Mouse (Mus musculus) c-Kit-negative CD71-positive TER-119-positive erythroid progenitor cells, embryonic 14.5 days (primary cell): ENCODE measurements around the gene Jund.

Source experiments
- DNase-seq: peaks from one replicate; pipeline ENCODE4 v3.0.0-alpha.2; 2013; ENCODE audit warnings: low read depth, low spot score

The Jund gene

GRCm38 (mm10) chr8:70674716-70675115 is 24.0 kb upstream of the Jund start:
- no peak for DNase-seq

DNA sequence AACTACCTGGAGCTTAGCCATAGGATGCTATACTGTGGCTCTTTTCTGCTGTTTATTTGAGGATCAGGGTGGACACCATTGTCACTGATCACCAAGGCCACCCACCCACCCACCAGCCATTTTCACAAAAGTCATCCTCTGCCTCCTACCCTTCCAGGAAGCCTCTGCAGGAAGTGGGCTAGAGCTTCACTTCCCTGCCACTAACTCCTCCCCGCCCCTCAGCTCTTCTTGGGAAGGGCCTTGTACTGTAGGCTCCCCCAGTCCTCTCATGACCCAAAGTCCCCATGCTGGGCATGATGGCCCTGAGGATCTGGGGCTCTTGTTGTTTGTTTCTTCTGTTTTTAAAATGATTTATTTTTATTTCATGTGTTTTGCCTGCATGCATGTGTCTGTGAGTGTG is 23.4 kb upstream of the Jund start:
- no peak for DNase-seq

DNA sequence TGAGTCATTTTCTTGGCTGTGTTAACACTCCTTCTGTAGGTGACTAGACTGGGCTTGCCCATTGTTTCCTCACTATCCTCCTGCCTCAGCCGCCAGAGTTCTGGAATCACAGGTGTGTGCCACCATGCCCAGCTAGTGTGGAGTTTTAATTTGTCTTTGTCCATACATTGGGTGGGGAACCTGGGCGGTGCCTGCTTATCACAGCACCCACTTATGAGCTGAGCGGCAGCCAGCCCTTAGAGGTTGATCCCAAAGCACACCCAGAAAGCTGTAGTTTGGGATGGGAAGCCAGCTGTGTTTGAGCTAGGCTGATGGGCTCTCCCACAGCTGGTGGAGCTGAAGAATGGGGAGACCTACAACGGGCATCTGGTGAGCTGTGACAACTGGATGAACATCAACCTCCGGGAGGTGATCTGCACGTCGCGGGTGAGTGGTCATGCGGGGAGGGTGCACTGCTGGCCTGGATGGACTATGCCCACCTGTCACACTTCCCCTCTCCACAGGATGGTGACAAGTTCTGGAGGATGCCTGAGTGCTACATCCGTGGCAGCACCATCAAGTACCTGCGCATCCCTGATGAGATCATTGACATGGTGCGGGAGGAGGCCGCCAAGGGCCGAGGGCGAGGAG is 21.2 kb upstream of the Jund start:
- no peak for DNase-seq

DNA sequence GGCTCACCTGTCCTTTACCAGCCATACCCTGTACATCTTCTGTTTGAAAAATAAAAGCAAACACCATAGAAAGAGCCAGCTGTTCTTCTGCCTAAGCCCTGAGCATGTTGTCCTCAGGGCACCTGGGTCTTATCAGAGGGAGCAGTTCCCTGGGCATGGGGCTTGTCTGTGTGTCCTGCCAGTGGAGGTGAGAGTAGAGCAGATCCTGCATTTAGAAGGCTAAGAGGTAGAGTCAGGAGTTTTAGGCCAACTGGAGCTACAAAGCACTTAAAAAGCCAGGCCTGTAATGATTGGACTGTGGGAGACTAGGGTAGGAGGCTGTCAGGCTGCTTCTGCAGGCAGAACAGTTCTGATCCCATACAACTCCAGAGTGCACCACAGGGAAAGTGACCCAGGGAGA is 20.1 kb upstream of the Jund start:
- DNase-seq, result no peak

GRCm38 (mm10) chr8:70679404-70679803 is 19.3 kb upstream of the Jund start:
- DNase-seq, result no peak

DNA sequence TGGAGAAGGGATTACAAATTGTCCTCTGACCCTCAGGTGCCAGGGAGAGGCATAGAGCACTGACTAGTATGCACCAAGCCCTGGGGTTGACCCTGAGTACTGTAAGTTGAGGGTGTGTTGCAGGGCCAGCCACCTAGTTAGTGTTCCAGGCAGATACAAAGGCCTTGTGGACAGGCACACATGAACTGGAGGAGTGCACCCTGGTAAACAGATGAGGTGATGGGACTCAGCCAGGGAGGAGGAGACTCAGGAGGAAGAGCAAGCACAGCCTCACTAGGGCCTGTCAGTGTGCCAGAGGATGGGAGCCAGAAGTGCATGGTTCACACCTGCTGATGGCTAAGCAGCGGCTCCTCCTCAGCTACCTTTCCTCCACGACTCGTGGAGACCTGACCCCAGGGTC is 18.7 kb upstream of the Jund start:
- no peak for DNase-seq

DNA sequence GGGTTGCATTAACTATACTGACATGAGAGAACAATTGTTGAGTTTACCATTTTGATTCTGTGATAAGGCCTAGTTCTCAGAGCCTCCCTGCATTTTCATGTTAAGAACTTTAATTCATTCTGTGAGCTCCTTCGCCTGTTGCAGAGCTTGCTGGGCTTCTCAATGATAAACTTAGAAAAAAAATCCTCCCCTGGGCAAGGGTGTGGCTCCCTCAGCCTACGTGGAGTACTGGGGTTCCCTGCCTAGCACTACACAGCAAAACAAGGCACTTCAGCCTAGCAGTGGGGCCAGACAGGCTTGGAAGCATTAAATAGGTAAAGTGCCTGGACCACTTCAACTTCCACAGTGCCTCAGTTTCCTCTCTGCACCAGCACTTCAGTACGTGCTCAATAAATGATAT is 17.3 kb upstream of the Jund start:
- no peak for DNase-seq

DNA sequence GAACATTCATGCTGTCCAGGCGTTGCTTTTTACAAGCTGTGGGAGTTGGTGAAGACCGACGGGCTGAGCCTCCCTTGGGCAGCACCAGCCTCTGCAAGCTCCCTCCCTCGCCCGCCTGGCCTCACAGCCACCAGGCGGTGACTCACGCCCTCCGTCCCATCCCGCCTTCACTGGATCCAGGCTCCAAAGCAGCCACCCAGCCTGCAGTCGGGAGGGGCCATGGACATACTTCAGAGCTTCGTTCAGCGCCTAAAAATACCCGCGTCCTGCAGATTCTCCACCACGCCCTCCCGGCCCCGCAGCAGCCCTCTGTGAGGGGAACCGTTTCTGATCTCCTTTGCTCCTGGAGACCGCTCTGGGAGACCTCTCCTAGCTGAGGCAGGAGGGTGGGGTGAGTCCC is 16.6 kb upstream of the Jund start:
- DNase-seq, result no peak

- DNase-seq, result no peak
Observed at GRCm38 (mm10) chr8:70682692-70683091, 16.1 kb upstream of the Jund start.

- DNase-seq, result no peak
Observed at GRCm38 (mm10) chr8:70684291-70684690, 14.5 kb upstream of the Jund start.

DNA sequence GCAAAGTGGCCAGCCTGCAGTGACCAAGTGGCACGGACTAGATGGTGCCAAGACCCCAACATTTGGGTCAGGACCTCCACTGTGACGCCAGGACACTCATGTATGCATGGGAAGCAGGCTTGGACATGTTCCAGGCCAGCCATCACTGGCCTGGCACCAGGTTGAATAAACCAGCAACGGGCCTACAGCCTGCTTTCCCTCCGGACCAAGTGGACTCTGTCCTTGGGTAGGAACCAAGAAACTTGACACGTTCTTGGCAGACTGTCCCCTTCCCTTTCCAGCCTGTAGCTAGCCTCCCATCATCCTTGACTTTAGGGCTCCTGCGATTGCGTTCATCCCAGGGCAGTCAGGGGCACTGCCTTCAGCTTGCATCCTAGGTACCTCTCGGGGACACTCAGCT is 11.2 kb upstream of the Jund start:
- no peak for DNase-seq

- no peak for DNase-seq
Observed at GRCm38 (mm10) chr8:70688136-70688535, 10.6 kb upstream of the Jund start.

- no peak for DNase-seq
Observed at GRCm38 (mm10) chr8:70689892-70690390, 8.8 kb upstream of the Jund start.

DNA sequence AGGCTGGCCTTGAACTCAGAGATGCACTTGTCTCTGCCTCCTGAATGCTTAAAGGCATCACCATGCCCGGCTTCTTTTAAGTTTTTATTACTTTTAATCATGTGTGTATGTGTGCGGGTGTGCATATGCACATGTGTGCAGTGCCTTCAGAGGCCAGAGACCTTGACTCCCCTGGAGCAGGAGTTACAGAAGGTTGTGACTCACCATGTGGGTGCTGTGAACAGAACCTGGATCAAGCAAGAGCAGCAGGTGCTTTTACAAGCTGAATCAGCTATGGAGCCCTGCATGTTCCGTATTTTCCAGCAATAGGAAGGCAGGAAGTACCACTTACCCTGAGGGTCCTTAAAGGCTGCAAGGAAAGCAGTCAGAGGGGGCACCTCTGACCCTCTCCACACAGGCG is 7.5 kb upstream of the Jund start:
- DNase-seq, result no peak

DNA sequence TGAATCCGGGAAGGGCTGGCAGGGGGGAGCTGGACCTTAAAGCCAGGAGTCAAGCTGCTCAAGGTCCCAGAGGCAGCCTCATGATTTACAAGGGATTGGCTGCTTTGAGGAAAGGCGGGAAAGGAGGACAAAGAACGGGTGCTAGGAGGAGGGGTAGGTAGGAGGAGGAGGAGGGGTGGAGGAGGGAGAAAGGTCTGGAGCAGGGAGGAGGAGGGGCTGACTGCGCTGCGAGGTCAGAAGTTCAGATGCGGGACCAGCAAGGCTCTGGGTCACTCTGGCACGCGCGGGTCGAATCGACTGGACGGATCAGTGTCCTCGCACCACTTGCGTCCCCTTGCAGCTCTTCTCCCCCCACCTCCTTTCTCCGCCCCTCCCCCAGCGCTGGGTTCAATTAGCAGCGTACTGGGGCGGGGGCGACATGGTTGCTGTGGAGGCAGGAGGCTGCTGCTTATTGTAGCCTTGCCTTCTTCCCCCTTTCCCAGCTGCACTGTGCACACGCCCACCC is 7.0 kb upstream of the Jund start:
- no peak for DNase-seq

GRCm38 (mm10) chr8:70693636-70694035 is 5.1 kb upstream of the Jund start:
- DNase-seq, result no peak

- DNase-seq, result no peak
Observed at GRCm38 (mm10) chr8:70695318-70696018, 3.3 kb upstream of the Jund start.

DNA sequence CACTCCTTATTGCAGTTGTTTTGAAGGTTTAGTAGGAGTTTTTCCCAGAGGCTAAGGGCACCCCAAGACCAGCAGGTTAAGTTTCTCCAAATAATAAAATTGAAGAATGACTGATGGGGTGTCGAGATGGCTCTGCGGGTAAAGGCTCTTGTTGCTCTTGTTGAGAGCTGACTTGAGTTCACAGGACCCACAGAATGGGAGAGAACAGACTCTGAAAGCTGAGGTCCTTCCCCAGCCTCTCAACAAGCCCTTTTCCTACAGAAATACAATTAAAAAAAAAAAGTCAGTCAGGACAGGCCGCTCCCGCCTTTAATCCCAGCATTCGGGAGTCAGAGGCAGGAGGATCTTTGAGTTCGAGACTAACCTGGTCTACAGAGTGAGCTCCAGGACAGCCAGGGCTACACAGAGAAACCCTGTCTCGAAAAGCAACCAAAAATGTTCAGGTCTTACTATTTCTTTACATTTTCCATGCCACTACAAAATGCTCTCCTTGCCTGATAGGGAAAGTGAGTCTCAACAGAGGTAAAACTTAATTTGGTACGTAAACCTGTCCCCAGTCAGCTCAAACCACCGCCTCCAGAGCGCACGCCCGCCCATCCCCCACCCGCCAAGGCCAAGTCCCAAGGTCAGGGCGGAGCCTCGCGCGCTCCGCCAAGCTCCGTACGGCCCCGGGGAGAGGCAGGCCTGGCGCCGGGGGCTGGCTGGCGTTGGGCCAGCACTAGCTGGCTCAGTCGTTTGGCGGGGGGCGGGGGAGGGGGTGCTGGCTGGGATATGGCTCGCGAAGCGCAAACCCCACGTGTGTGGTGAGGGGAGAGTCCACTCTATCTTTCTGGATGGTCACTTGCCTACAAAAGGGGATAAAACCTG is 2.5 kb upstream of the Jund start:
- peak; percentile 80 for DNase-seq

DNA sequence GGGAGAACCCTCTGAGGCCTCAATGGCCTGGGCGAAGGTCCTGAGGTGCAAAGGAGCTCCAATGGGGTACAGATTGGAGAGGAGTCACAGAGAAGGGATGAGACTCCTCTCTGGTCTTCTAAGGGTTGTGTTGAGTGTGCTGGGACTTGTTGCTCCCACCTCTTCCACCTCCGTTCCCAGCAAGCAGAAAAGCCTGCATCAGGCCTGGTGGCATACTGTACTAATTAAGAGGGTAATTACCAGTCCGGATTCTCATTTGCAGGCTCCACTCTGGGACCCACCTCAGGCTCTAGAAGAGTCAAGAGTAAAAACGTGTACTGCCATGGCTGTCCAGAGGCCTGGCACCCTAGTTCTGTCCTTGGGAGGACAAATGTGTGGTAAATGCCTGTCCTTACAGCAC is 1.8 kb upstream of the Jund start:
- DNase-seq, result no peak

DNA sequence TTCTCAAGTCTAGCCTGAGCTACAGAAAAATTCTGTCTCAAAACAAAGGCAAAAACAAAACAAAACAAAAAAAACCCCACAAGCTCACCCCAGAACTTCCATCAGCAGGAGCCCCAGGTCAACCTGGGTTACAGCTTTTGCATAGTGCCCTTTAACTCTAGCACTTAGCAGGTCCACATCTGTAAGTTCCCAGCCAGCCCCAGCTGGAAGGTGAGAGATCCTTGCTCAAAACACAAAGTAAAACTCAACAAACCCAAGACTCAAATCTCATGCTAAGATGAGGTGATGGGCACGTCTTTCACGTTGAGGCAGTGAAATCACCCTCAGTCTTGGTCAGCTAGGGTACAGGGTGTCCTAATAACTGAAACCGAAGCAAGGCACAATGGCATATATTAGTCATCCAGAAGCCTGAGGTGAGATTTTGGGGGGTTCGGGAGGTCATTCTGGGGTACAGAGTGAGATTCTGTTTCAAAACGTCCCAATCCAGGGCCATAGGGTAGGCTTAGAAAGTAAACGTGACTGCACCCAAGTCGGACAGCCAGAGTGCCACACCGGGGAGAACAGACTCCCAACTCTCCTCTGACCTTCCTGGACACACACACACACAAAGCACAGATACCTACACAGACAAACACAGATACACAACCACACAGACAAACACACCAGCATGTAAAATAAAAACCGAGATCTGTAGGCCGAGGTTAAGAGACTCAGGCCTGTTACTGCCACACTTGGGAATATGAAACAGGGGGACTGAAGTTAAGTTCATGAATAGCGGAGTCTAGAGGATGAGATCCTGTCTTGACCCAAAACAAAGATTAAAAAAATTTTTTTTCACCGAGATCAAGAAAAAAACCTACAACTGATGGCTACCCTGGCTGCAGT is 1.1 kb upstream of the Jund start:
- no peak for DNase-seq

DNA sequence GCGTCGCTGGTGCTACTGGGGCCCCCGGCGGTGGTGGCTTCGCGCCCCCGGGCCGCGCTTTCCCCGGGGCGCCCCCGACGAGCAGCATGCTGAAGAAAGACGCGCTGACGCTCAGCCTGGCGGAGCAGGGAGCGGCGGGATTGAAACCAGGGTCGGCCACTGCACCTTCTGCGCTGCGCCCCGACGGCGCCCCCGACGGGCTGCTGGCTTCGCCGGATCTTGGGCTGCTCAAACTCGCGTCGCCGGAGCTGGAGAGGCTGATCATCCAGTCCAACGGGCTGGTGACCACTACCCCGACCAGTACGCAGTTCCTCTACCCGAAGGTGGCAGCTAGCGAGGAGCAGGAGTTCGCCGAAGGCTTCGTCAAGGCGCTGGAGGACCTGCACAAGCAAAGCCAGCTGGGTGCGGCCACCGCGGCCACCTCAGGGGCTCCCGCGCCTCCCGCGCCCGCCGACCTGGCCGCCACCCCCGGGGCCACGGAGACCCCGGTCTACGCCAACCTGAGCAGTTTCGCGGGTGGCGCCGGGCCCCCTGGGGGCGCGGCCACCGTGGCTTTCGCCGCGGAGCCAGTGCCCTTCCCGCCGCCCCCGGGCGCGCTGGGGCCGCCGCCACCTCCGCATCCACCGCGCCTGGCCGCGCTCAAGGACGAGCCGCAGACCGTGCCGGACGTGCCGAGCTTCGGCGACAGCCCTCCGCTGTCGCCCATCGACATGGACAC is 526 bp downstream of the Jund start:
- DNase-seq, result peak; percentile 40
